Mouse (Mus musculus) hindbrain, embryonic 16.5 days (tissue): ENCODE data around the gene Cblc. TPM values are rescaled to one million over a fixed set of nuclear protein-coding genes. Genes with fewer than 3 reads are reported as not detected.

Experiments used
- polyA plus RNA-seq: library from polyadenylated mRNA; unstranded; fragments of >200 nt; fragmentation: Nextera tagmentation; extraction: Ambion mirVana; gene quantifications from 2 replicates; pipeline ENCODE4 v1.2.1, GENCODE M21; 2015

The Cblc gene
- polyA plus RNA-seq, 1 experiment from 2014 or later = 0.34 TPM

Other genes starting within 250 kb of the Cblc start
- gene Ppp1r37, start 233.7 kb downstream of the Cblc start, polyA plus RNA-seq = 37.7 and 38.3 TPM in 2 replicates
- gene Zfp296, start 219.5 kb downstream of the Cblc start, polyA plus RNA-seq = 0.20 and 0.46 TPM in 2 replicates
- 147 and 162 TPM in 2 replicates for gene Gemin7, start 219.2 kb downstream of the Cblc start, polyA plus RNA-seq
- 54.1 and 54.4 TPM in 2 replicates for gene Clasrp, start 192.3 kb downstream of the Cblc start, polyA plus RNA-seq
- gene Relb, start 167.4 kb downstream of the Cblc start, polyA plus RNA-seq = 6.7 and 6.9 TPM in 2 replicates
- 138 and 140 TPM in 2 replicates for gene Clptm1, start 131.8 kb downstream of the Cblc start, polyA plus RNA-seq
- gene Apoc2, start 118.9 kb downstream of the Cblc start, polyA plus RNA-seq = not detected in 2 replicates
- gene Gm44805, start 115.4 kb downstream of the Cblc start, polyA plus RNA-seq = not detected in 2 replicates
- not detected in 2 replicates for gene Apoc4, start 115.3 kb downstream of the Cblc start, polyA plus RNA-seq
- gene Apoc1, start 104.1 kb downstream of the Cblc start, polyA plus RNA-seq = 1.4 and 3.1 TPM in 2 replicates
- gene Apoe, start 97.6 kb downstream of the Cblc start, polyA plus RNA-seq = 849 and 1,414 TPM in 2 replicates
- gene Tomm40, start 81.4 kb downstream of the Cblc start, polyA plus RNA-seq = 134 and 135 TPM in 2 replicates
- gene Nectin2, start 46.3 kb downstream of the Cblc start, polyA plus RNA-seq = 57.7 and 59.7 TPM in 2 replicates
- 24.4 and 24.6 TPM in 2 replicates for gene Bcam, start 25.8 kb downstream of the Cblc start, polyA plus RNA-seq
- 0.70 and 1.2 TPM in 2 replicates for gene Bcl3, start 26.0 kb upstream of the Cblc start, polyA plus RNA-seq
- 19.3 and 22.9 TPM in 2 replicates for gene Gm19345, start 55.2 kb upstream of the Cblc start, polyA plus RNA-seq
- gene Ceacam16, start 64.5 kb upstream of the Cblc start, polyA plus RNA-seq = 1.4 and 2.0 TPM in 2 replicates
- not detected in 2 replicates for gene Ceacam19, start 91.2 kb upstream of the Cblc start, polyA plus RNA-seq
- 9.6 and 10.8 TPM in 2 replicates for gene Pvr, start 124.4 kb upstream of the Cblc start, polyA plus RNA-seq
- not detected in 2 replicates for gene Igsf23, start 153.9 kb upstream of the Cblc start, polyA plus RNA-seq
- gene Ceacam20, start 168.6 kb upstream of the Cblc start, polyA plus RNA-seq = not detected in 2 replicates
- not detected in 2 replicates for gene Nlrp9b, start 194.7 kb upstream of the Cblc start, polyA plus RNA-seq